In genomic region chr12:74284685-74285054, GRCm38 (mm10) we compare ENCODE assay signal across 9 mouse cellular contexts. TPM values are rescaled to one million over a fixed set of nuclear protein-coding genes. Genes with fewer than 3 reads are reported as not detected.
DNase-seq lines count a peak whose midpoint lies in the region; ATAC-seq lines count a peak whose summit lies in the region.
"Had no signal": no experiment of that assay in that cellular context is flagged by ENCODE, and none has a peak within 500 bp of the region (broad histone marks: within the 10 kb centered on the region; RNA-seq: fewer than 3 reads in every experiment).

No protein-coding gene starts in this region.

- peak overlapping the region; percentile 49 for H3K4me3 ChIP-seq in kidney, embryonic 16.5 days (ENCODE audit: low read length)
- H3K4me3 ChIP-seq in hindbrain, embryonic 12.5 days, result peak overlapping the region; percentile 43
- peak overlapping the region; percentile 30 for H3K4me3 ChIP-seq in midbrain, embryonic 11.5 days (ENCODE audit: low read depth, low read length)

- H3K36me3 ChIP-seq in kidney, embryonic 16.5 days (ENCODE audit: insufficient read depth, low read length), result no peaks in the 10 kb centered on the region
- no peaks in the 10 kb centered on the region for H3K36me3 ChIP-seq in hindbrain, embryonic 12.5 days
- no peaks in the 10 kb centered on the region for H3K36me3 ChIP-seq in midbrain, embryonic 11.5 days (ENCODE audit: control insufficient read depth, insufficient read depth, low read length)

- H3K4me2 ChIP-seq in kidney, embryonic 16.5 days (replicated peaks; ENCODE audit: low read depth, low read length), result peak overlapping the region; percentile 94
- H3K4me2 ChIP-seq in hindbrain, embryonic 12.5 days (replicated peaks), result peak overlapping the region; percentile 90
- H3K4me2 ChIP-seq in midbrain, embryonic 11.5 days, result peak overlapping the region; percentile 56

- no peak overlapping the region for H3K27ac ChIP-seq in kidney, embryonic 16.5 days (ENCODE audit: low read length)
- no peak overlapping the region for H3K27ac ChIP-seq in hindbrain, embryonic 12.5 days
- no peak overlapping the region for H3K27ac ChIP-seq in midbrain, embryonic 11.5 days (ENCODE audit: low read depth, low read length)

- H3K27me3 ChIP-seq in kidney, embryonic 16.5 days (ENCODE audit: insufficient read depth, low read length), result peaks cover 34% of the 10 kb centered on the region
- H3K27me3 ChIP-seq in hindbrain, embryonic 12.5 days, result peaks cover 26% of the 10 kb centered on the region
- peaks cover 16% of the 10 kb centered on the region for H3K27me3 ChIP-seq in midbrain, embryonic 11.5 days (ENCODE audit: control insufficient read depth, insufficient read depth, low read length)

- WGBS in kidney, embryonic 16.5 days, result 3% methylated on average over 11 of the region's 11 CpGs
- 6% methylated on average over 11 of the region's 11 CpGs for WGBS in hindbrain, embryonic 12.5 days
- WGBS in midbrain, embryonic 11.5 days, result 4% methylated on average over 11 of the region's 11 CpGs

- no peak for DNase-seq in kidney, adult 9 months
- peak; percentile 73 to 77 for DNase-seq in cerebellum, postnatal 25 days
- peak; percentile 89 for DNase-seq in midbrain, embryonic 11.5 days (ENCODE audit: low spot score, missing footprints)
- no peak for DNase-seq in adrenal gland, postnatal 25 days
- no peak for DNase-seq in gastrocnemius, adult 8-10 months (ENCODE audit: low spot score in 2 of 2)

- H3K9me3 ChIP-seq in kidney, embryonic 16.5 days (ENCODE audit: low read length), result 0 out of 2 replicates have a peak, but pooled peaks cover 4% of the 10 kb centered on the region
- H3K9me3 ChIP-seq in hindbrain, embryonic 12.5 days (replicated peaks), result no peaks in the 10 kb centered on the region
- H3K9me3 ChIP-seq in midbrain, embryonic 11.5 days (ENCODE audit: control insufficient read depth, low read length), result no peaks in the 10 kb centered on the region

- H3K4me1 ChIP-seq in kidney, embryonic 16.5 days (ENCODE audit: insufficient read depth, low read length), result peaks cover 8% of the 10 kb centered on the region
- H3K4me1 ChIP-seq in hindbrain, embryonic 12.5 days, result peaks cover 13% of the 10 kb centered on the region
- H3K4me1 ChIP-seq in midbrain, embryonic 11.5 days (ENCODE audit: control insufficient read depth, insufficient read depth, low read length), result peaks cover 7% of the 10 kb centered on the region

- peak overlapping the region; percentile 44 for H3K9ac ChIP-seq in kidney, embryonic 16.5 days (replicated peaks; ENCODE audit: low read length)
- H3K9ac ChIP-seq in hindbrain, embryonic 12.5 days, result peak overlapping the region; percentile 58; the same call in 1 of the 2 replicates
- peak overlapping the region; percentile 7 for H3K9ac ChIP-seq in midbrain, embryonic 11.5 days (ENCODE audit: low read length)

- no peak for ATAC-seq in kidney, embryonic 16.5 days (ENCODE audit: low FRiP score, low TSS enrichment)
- ATAC-seq in hindbrain, embryonic 12.5 days (ENCODE audit: low FRiP score), result peak; percentile 30
- peak; percentile 20 for ATAC-seq in midbrain, embryonic 11.5 days (ENCODE audit: low FRiP score)
- ATAC-seq in megakaryocyte progenitor cell, adult 5-6 weeks (replicated peaks; ENCODE audit: poor library complexity), result no peak

RNA-seq across cellular contexts. Expression of gene Gm11042, which starts 31.5 kb away (rescaled TPM):
- polyA plus RNA-seq in kidney, embryonic 16.5 days (2015; fragmentation: Nextera tagmentation; extraction: Ambion mirVana), result not detected in 2 replicates
- polyA plus RNA-seq in hindbrain, embryonic 12.5 days (2016; fragmentation: Nextera tagmentation; extraction: Ambion mirVana), result not detected in 2 replicates
- polyA plus RNA-seq in midbrain, embryonic 11.5 days (2014; fragmentation: Nextera tagmentation; extraction: Ambion mirVana), result not detected in 2 replicates
- total RNA-seq in adrenal gland, postnatal 25 days (2021), result not detected in 2 replicates
- total RNA-seq in gastrocnemius, adult 8-10 months (2022), result not detected
- total RNA-seq in megakaryocyte progenitor cell, adult 5-6 weeks (2015), result not detected in 2 replicates
- total RNA-seq in megakaryocyte progenitor cell, adult 5-6 weeks (2017), result not detected in 2 replicates
- total RNA-seq: neutrophil, adult 5-6 weeks had no signal

Comparison
In these comparisons a context has a peak if more than half of its experiments do, and no peak if none do; other contexts are left out.
1. ATAC-seq: peak in hindbrain, embryonic 12.5 days (single experiment) and midbrain, embryonic 11.5 days (single experiment); none in kidney, embryonic 16.5 days (single experiment) and megakaryocyte progenitor cell, adult 5-6 weeks (single experiment).
2. H3K9ac ChIP-seq: peak in every context shown above with its lines; median percentile 58 in hindbrain, embryonic 12.5 days; 44 in kidney, embryonic 16.5 days; 7 in midbrain, embryonic 11.5 days.
3. DNase-seq: peak in cerebellum, postnatal 25 days (2 of 2) and midbrain, embryonic 11.5 days (single experiment); none in kidney, adult 9 months (single experiment), adrenal gland, postnatal 25 days (single experiment) and gastrocnemius, adult 8-10 months (0 of 2).
4. Peak in every context shown above with its lines, with median percentiles within 50 percentile points of each other: H3K4me2 ChIP-seq and H3K4me3 ChIP-seq.